Mouse (Mus musculus) brain, embryonic 14.5 days (tissue): ENCODE data around the gene Olfr272. TPM values are rescaled to one million over a fixed set of nuclear protein-coding genes. Genes with fewer than 3 reads are reported as not detected.
A peak's percentile ranks its signal among the peaks of the same experiment; 100 is the strongest.

ENCODE experiments used
- DNase-seq: peaks from one replicate; pipeline ENCODE4 v3.0.0-alpha.2; 2011; ENCODE audit warnings: low read depth
- CTCF ChIP-seq: fragments of 200-500 bp; IDR thresholded peaks from 2 replicates; pipeline ENCODE4 v1.5.1; 2012; ENCODE audit warnings: inconsistent platforms, mild to moderate bottlenecking, moderate library complexity, borderline replicate concordance; ENCODE audit not compliant: insufficient read depth, insufficient read length; ENCODE audit errors: extremely low read depth
- POLR2A ChIP-seq: fragments of 200-500 bp; IDR thresholded peaks from 2 replicates; pipeline ENCODE4 v1.6.1; 2012; ENCODE audit warnings: mild to moderate bottlenecking, inconsistent platforms, borderline replicate concordance; ENCODE audit not compliant: poor library complexity, insufficient read depth, insufficient read length, severe bottlenecking; ENCODE audit errors: extremely low read depth
- polyA plus RNA-seq: library from polyadenylated mRNA; depleted of rRNA; stranded (reverse); fragments of >200 nt; gene quantifications from 2 replicates; pipeline ENCODE4 v1.2.3, GENCODE M21; 2012; rRNA removed

Olfr272 gene
- polyA plus RNA-seq: 0.08 TPM in 1 of 2 replicates, not detected in the other

DNA sequence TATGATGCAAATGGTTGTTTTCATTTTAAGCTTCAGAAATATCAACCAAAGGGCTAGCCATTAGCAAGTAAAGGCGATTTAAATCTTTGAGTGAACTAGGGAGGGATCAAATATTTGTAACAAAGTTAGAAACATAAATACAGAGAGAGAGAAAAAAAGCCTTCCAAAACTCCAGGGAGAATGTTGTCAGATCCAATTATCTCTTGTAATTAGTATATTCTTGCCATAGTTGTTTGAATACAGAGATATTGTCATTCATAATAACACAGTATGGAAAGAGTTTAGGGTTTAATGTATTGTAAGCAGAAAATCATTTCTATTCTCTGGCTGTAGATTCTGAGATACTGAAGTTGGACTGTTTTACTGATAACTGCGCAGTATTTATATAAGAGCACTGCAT, at the start of gene Olfr272:
Gene Olfr272, minus strand, starts transcription at position 101 of the 400 bp plus-strand sequence.
- no peak for TF ChIP-seq CTCF
- DNase-seq: no peak

DNA sequence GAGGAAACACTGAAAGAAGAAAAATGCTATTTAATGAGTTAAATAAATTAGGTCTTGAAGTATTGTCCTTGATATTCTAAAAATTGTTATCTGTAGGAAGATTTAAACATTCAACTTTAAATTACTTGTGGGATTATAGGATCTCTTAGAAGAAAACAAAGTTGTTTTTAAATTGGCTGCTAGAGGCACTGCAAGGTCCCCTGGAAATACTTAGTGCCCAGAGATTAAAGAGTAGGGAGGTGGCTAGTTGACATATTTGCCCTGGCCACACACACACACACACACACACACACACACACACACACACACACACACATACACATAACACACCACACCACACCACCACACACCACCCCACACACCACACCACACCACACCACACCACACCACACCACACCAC, 45.3 kb upstream of the Olfr272 start, which contains the start of gene Olfr270:
Gene Olfr270, plus strand, starts transcription at position 301 of the 400 bp plus-strand sequence.
- no peak for DNase-seq
- TF ChIP-seq CTCF (no peak), POLR2A (no peak)

DNA sequence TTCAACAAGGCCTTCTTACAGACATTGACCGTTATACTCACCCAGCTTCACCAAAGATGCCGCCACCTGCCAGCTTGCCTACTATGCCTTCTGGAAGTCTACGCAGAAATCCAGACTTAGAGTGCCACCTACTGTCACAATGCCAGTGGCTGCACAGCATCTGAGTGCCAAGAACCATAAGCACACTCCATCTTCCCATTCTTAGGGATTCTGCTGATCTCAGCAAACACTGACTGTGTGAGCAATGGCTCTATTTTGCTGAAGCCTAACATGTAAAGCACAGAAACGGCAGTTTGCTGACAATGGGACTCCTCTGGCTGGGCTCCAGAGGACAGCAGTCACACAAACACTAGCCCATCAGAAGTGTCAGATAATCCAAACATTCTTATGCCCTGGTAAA, 39.7 kb upstream of the Olfr272 start:
- TF ChIP-seq CTCF: peak; percentile 60; the same call in 1 of the 2 replicates
- no peak for TF ChIP-seq POLR2A
- peak; percentile 87 for DNase-seq

DNA sequence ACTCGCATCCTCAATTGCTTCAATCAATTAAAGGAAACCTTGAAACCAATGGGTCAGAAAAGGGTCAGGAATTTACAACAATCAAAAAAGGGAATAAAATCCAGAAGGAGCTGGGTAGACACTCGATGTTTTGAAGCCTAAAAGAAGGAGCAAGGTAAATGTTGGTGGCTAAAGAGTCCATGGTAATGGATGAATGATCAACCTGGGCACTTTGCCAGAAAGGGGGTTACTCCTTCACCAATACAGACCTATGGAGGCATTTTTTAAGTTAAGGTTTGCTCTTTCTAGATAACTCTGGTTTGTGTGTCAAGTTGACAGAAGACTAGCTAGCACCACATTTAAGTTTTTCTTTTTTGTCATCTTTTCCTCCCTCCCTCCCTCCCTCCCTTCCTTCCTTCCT, 30.0 kb upstream of the Olfr272 start:
- TF ChIP-seq POLR2A (no peak), CTCF (no peak)
- no peak for DNase-seq

GRCm38 (mm10) chr4:52946665-52947064, 27.7 kb upstream of the Olfr272 start:
- DNase-seq: no peak
- no peak for TF ChIP-seq POLR2A
- TF ChIP-seq CTCF: no peak

- no peak for DNase-seq
- TF ChIP-seq POLR2A: no peak
- TF ChIP-seq CTCF: no peak
Observed at GRCm38 (mm10) chr4:52930480-52930879, 11.5 kb upstream of the Olfr272 start.

GRCm38 (mm10) chr4:52917311-52917688, 1.7 kb downstream of the Olfr272 start:
- no peak for DNase-seq
- no peak for TF ChIP-seq POLR2A
- TF ChIP-seq CTCF: no peak

DNA sequence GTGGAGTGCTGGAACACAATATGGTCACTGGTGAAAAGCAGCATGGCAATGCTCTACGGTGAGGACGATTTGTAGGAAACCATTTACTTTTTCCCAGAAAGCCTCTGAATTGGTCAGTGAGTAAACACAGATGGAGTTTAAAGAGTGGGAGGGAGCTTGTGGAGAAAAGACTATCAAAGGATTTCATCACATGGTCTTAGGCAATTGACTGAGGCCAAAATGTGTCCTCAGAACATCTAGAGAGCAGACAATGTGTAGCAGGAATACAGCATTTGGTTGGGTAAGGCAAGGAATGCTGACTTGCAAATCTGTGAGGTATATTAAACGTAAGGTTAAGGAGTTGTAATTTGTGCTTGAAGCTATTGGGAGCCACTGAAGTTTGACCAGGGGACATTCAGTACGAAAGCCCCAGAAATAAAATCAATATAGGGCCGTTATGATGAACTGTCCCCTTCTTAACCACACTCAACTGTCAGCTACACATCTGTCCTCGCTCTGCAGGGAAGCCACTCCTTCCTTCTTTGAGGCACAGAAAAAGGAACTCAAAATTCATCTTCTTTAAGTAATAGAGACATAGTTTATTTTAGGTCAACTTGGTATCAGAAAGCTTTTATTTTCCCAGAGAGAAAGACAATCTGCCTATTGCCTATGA, 2.2 kb downstream of the Olfr272 start:
- TF ChIP-seq POLR2A: no peak
- TF ChIP-seq CTCF: no peak

GRCm38 (mm10) chr4:52912409-52912808, 6.6 kb downstream of the Olfr272 start:
- no peak for TF ChIP-seq POLR2A
- DNase-seq: no peak

More for the DNA sequence above, 2.2 kb downstream of the Olfr272 start:
- DNase-seq: no peak

DNA sequence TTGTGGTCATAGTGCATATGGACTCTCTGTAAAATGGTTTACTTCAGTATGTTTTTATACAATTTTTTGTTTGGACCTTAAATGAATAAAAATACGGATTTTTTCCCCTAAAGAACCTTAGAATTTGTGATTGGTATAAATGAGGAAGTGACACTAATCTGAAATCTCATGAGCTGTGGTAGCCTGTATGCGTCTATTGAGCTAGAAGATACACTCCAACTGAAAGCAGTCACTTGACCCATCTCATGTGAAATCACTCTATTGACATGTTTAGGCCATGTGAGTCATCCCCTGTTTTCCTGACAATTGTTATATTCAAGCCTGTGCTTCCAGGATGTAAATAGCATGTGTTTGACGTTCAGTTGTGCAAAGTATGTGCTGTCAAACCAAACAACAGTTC, 9.4 kb downstream of the Olfr272 start:
- no peak for DNase-seq
- TF ChIP-seq CTCF: no peak

DNA sequence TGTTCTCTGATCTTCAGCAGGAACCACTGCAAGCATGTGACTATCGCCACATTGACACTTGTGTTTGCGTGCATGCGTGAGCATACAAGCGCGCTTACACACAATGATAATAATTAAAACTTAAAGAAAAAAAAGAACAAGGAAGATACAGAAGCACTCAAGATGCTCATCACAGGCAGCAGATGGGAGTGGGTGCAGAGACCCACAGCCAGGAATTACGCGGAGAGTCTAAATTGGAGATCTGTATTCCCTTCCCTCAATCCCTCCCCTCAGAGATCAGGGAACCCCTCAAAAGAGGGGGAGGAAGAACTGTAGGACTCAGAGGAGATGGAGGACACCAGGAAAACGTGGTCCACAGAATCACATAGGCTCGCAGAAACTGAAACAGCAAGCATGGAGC, 54.8 kb downstream of the Olfr272 start:
- no peak for DNase-seq
- TF ChIP-seq CTCF (no peak), POLR2A (no peak)

Other genes with a start within 250 kb of the Olfr272 start
- gene Olfr275, start 104.6 kb downstream of the Olfr272 start, polyA plus RNA-seq: not detected in 2 replicates
- gene Olfr273, start 59.9 kb downstream of the Olfr272 start, polyA plus RNA-seq: not detected in 2 replicates
- gene Olfr270, start 45.4 kb upstream of the Olfr272 start, polyA plus RNA-seq: not detected in 2 replicates
- gene Nipsnap3a, start 70.1 kb upstream of the Olfr272 start, polyA plus RNA-seq: not detected in 2 replicates
- 76.3 and 76.9 TPM in 2 replicates for gene Nipsnap3b, start 92.7 kb upstream of the Olfr272 start, polyA plus RNA-seq
- gene Abca1, start 240.7 kb upstream of the Olfr272 start, polyA plus RNA-seq: 9.1 and 15.9 TPM in 2 replicates